Mouse (Mus musculus) midbrain, embryonic 12.5 days (tissue): ENCODE results near the gene Gm11541. TPM values are rescaled to one million over a fixed set of nuclear protein-coding genes. Genes with fewer than 3 reads are reported as not detected.

Source experiments
- ATAC-seq: fragments of 200-750 bp; cut with Nextera tagmentation; 2 replicates; pipeline ENCODE4 v1.8.0; 2017; ENCODE audit warnings: low read depth, moderate TSS enrichment, moderate library complexity; ENCODE audit not compliant: low FRiP score
- H3K27ac ChIP-seq: fragments of 300-500 bp; sonication (generic); replicated peaks from 2 replicates; pipeline ENCODE4 v1.5.1; 2016; ENCODE audit warnings: mild to moderate bottlenecking
- H3K27me3 ChIP-seq: fragments of 300-500 bp; sonication (generic); 2 replicates; pipeline ENCODE4 v1.6.1; 2016; ENCODE audit warnings: mild to moderate bottlenecking
- H3K36me3 ChIP-seq: fragments of 300-500 bp; sonication (generic); 2 replicates; pipeline ENCODE4 v1.6.1; 2016
- H3K4me1 ChIP-seq: fragments of 300-500 bp; sonication (generic); 2 replicates; pipeline ENCODE4 v1.6.1; 2016
- H3K4me2 ChIP-seq: fragments of 300-500 bp; sonication (generic); replicated peaks from 2 replicates; pipeline ENCODE4 v1.6.1; 2016; ENCODE audit warnings: mild to moderate bottlenecking, moderate library complexity
- H3K4me3 ChIP-seq: fragments of 300-500 bp; sonication (generic); 2 replicates; pipeline ENCODE4 v1.5.1; 2016; ENCODE audit warnings: mild to moderate bottlenecking
- H3K9ac ChIP-seq: fragments of 300-500 bp; sonication (generic); replicated peaks from 2 replicates; pipeline ENCODE4 v1.6.1; 2016; ENCODE audit warnings: mild to moderate bottlenecking, moderate library complexity
- H3K9me3 ChIP-seq: fragments of 300-500 bp; sonication (generic); 2 replicates; pipeline ENCODE4 v1.6.1; 2016; ENCODE audit warnings: mild to moderate bottlenecking
- WGBS: fragments of 180-500 bp; shearing (Covaris S2); methylation state at CpG from one replicate; pipeline ENCODE4 v1.1.7; 2016; 5-methylcytosine and 5-hydroxymethylcytosine counted together
- polyA plus RNA-seq: library from polyadenylated mRNA; unstranded; fragments of >200 nt; fragmentation: Nextera tagmentation; extraction: Ambion mirVana; gene quantifications from 2 replicates; pipeline ENCODE4 v1.2.1, GENCODE M21; 2016

Gene Gm11541
- polyA plus RNA-seq, 1 experiment from 2014 or later = not detected

DNA sequence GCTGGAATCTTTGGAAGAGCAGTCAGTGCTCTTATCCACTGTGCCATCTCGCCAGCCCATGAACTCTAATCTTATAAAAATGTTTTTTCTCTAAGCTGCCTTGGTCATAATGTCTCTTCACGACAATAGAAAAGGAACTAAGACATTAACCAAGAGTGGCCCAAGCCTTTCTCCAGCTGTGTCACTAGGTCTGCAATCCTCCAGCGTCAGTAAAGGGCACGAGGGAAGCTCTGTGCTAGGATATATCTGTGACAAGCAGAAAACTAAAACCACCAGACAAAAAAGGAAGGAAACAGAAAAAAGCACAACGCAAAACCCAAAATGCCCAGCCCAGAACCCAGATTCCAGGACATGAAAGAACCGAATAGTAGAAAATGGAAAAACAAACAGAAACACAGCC is 17.1 kb downstream of the Gm11541 start:
- H3K4me2 ChIP-seq = no peak overlapping the region
- no peak overlapping the region for H3K27ac ChIP-seq
- no peak for ATAC-seq
- no peaks in the 10 kb centered on the region for H3K27me3 ChIP-seq
- 84% methylated on average over 6 of the region's 6 CpGs for WGBS
- no peaks in the 10 kb centered on the region for H3K9me3 ChIP-seq
- H3K4me1 ChIP-seq = no peaks in the 10 kb centered on the region
- no peak overlapping the region for H3K4me3 ChIP-seq
- no peak overlapping the region for H3K9ac ChIP-seq
- no peaks in the 10 kb centered on the region for H3K36me3 ChIP-seq

DNA sequence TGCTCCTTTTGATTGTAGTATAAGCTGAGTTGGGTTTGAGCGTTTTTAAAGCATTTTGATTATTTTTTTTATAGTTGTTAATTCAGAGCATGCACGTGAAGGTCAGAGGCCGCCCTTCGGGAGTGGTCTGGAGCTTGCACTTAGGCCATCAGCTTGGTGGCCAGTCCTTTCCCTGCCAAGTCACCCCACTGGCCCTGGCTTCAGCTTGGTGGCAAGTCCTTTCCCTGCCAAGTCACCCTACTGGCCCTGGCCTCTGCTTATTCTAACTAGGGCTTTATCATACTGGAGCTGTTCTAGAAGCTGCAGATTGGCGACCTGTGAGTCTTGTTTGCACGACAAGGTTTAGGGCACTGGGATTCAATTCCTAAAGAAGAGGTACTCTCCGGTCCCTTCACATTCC is 21.9 kb downstream of the Gm11541 start:
- 82% methylated on average over 7 of the region's 7 CpGs for WGBS
- ATAC-seq = no peak
- no peaks in the 10 kb centered on the region for H3K9me3 ChIP-seq
- no peaks in the 10 kb centered on the region for H3K27me3 ChIP-seq
- H3K4me3 ChIP-seq = no peak overlapping the region
- H3K36me3 ChIP-seq = no peaks in the 10 kb centered on the region
- no peak overlapping the region for H3K9ac ChIP-seq
- H3K4me2 ChIP-seq = no peak overlapping the region
- 0 out of 2 replicates have a peak, but pooled peaks cover 3% of the 10 kb centered on the region for H3K4me1 ChIP-seq
- no peak overlapping the region for H3K27ac ChIP-seq

DNA sequence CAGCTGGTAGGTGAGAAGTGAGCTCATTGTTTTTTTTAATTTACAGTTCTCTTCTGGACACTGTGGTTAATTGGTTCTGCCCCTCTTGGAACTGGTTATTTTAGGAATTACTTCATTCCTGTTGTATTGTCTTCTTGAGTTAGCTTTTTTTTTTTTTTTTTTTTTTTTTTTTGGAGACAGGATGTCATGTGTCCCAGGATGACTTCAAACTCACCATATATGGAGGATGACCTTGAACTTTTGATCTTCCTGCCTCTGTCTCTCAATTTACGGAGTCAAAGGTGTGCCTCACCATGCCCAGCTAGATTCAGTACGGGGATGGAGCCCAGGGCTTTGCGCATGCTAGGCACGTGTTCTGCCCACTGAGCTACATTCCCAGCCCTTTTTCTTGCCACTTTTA is 22.7 kb downstream of the Gm11541 start:
- Histone ChIP-seq H3K4me2 (no peak overlapping the region), H3K4me3 (no peak overlapping the region), H3K9ac (no peak overlapping the region), H3K4me1 (peaks cover 3% of the 10 kb centered on the region; the same call in 1 of the 2 replicates), H3K36me3 (no peaks in the 10 kb centered on the region), H3K9me3 (no peaks in the 10 kb centered on the region), H3K27ac (no peak overlapping the region), H3K27me3 (no peaks in the 10 kb centered on the region)
- WGBS = 75% methylated on average over 4 of the region's 4 CpGs
- no peak for ATAC-seq

DNA sequence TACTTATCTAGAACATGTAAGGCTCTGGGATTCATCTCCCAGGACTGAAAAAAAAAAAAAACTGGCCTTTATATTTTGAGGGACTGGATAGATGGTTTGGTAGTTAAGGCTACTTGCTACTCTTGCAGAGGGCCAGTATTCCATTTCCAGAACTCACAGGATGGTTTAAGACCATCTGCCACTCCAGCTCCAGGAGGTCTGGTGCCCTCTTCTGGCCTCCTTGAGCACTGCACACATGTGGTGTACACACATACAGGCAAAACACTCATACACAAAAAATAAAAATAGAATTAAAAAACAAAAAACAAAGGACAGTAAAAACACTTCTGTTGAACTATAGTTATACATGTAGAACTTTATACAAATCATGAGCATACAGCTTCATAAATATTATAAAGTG is 23.7 kb downstream of the Gm11541 start:
- no peak overlapping the region for H3K4me3 ChIP-seq
- H3K9ac ChIP-seq = no peak overlapping the region
- H3K4me2 ChIP-seq = no peak overlapping the region
- H3K27me3 ChIP-seq = no peaks in the 10 kb centered on the region
- H3K9me3 ChIP-seq = no peaks in the 10 kb centered on the region
- no peak overlapping the region for H3K27ac ChIP-seq
- H3K4me1 ChIP-seq = peaks cover 14% of the 10 kb centered on the region
- no peaks in the 10 kb centered on the region for H3K36me3 ChIP-seq
- ATAC-seq = no peak

DNA sequence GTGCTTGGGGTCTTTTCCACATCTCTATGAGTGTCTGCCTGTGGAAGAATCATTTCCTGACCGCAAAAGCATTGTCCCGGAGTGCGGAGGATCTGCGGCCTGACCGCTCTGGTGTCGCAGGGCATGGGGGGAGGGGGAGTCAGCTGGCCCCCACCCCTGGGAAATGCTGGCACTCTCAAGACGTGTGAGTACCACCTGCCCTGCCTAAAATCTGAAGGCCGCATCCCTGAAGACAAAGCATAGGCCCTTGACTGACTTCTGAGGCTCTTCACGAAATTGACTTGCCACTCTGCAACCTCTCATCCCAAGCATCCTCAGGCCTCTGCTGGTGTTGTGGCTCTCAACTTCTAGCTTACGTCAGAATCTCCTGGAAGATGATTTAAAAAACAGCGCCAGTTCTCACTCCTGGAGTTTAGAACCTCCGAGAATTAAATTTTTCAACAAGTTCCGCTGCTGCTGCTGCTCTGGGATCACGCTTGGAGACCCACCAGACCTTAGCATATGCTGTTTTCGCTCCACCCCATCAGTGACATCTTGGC is 26.6 kb downstream of the Gm11541 start:
- Histone ChIP-seq H3K9me3 (no peaks in the 10 kb centered on the region), H3K4me3 (peak overlapping the region; percentile 89), H3K27ac (peak overlapping the region; percentile 86; the same call in 1 of the 2 replicates), H3K4me2 (peak overlapping the region; percentile 86), H3K9ac (peak overlapping the region; percentile 95), H3K36me3 (no peaks in the 10 kb centered on the region), H3K27me3 (no peaks in the 10 kb centered on the region), H3K4me1 (peaks cover 29% of the 10 kb centered on the region)
- WGBS = 33% methylated on average over 15 of the region's 15 CpGs
- no peak for ATAC-seq

DNA sequence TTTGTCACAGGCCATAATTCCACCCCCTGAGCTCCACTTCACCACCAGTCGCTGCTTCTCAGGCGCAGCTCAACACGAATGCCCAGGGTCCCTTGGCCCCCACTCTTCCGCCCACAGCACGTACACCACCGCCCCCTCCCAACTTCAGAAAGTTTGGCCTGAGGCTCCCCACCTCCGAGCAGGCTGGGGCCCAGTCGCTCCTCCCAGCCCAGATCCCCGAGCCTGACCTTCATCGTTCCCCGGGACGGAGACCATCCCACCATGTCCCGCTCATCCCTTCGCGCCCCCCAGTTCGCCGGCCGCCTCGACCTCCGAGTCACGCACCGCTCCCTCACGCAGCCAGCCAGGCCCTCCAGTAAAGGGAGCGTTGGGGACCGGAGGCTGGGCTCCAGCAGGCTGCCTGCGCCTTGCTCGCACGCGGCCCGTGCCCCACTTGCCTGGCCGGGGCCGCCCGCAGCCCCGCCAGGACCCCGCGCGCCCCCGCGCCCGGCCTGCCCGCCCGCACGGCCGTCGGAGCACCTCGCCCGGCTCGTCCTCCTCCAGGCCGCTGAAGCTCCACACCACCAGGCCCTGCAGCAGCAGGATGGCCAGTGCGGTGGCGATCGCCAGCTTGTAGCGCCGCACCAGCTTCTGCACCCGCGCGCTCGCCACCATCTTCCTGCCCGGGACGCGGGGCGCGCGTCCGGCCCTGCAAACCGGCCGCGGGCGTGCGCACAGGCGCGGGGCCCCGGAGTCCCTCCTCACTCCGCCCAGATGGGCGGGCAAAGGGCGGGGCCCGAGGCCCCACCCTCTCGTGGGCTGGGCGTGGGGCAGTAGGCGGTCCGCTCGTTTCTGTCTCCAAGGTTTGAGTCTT is 27.3 kb downstream of the Gm11541 start, which contains the start of gene Xylt2:
TSS of gene Xylt2 (minus strand) at position 762 of the 853 bp plus-strand sequence.
- peak within 1 kb of the TSS; percentile 86 for H3K27ac ChIP-seq
- ATAC-seq = peak; percentile 96
- under 1% methylated on average over 68 of the region's 82 CpGs for WGBS

DNA sequence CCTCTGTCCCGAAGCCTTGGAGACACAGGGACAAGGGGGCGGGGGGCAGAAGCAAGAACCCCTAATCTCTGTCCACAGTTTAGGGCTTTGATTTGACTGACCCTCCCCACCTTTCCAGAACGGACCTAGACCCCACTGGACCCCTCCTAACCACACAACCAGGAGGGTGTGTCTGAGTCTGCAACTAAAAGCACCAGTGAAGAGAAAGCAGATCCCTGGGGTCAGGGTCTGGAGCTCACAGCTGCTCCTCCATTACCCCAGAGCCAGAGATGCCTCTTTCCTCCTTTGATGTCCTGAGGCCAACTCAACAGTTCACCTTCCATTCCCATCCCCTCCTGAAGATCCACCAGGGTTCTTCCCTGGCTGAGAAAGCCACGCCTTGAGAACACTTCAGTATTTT is 28.0 kb downstream of the Gm11541 start:
- no peaks in the 10 kb centered on the region for H3K9me3 ChIP-seq
- H3K9ac ChIP-seq = peak overlapping the region; percentile 95
- H3K27ac ChIP-seq = 0 out of 2 replicates have a peak overlapping the region, but pooled peaks have one; percentile 86
- peaks cover 29% of the 10 kb centered on the region for H3K4me1 ChIP-seq
- H3K4me2 ChIP-seq = peak overlapping the region; percentile 86
- H3K4me3 ChIP-seq = peak overlapping the region; percentile 89
- H3K27me3 ChIP-seq = no peaks in the 10 kb centered on the region
- ATAC-seq = 0 out of 2 replicates have a peak, but pooled peaks have one; percentile 11
- H3K36me3 ChIP-seq = no peaks in the 10 kb centered on the region
- 45% methylated on average over 4 of the region's 4 CpGs for WGBS

More for the DNA sequence above, 27.3 kb downstream of the Gm11541 start, which contains the start of gene Xylt2:
- Histone ChIP-seq H3K9ac (peak within 1 kb of the TSS; percentile 95), H3K4me2 (peak within 1 kb of the TSS; percentile 86), H3K9me3 (no peaks in the 10 kb centered on the region), H3K36me3 (no peaks in the 10 kb centered on the region), H3K4me3 (peak within 1 kb of the TSS; percentile 89), H3K4me1 (peaks cover 29% of the 10 kb centered on the region), H3K27me3 (no peaks in the 10 kb centered on the region)

DNA sequence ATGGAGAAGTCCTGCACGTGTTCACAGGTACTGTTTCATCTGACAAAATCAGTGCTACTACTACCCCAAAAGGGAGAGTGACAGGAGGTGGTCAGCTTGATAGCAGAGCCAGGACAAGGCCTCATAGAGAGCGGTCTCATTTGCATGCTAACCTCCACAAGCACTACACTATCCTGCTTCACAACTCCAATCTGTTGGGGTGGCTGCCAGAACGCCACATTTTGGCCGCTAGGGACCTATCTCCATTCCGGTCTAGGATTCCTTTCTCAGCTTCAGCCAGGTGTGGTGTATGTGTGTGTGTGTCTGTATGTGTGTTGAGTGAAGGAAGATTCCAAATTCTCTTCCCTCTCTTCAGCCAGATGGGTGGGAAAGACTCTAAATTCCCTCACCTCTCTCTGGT is 28.9 kb downstream of the Gm11541 start:
- H3K27ac ChIP-seq = no peak overlapping the region
- no peaks in the 10 kb centered on the region for H3K27me3 ChIP-seq
- no peak overlapping the region for H3K9ac ChIP-seq
- H3K9me3 ChIP-seq = no peaks in the 10 kb centered on the region
- no peak for ATAC-seq
- peaks cover 2% of the 10 kb centered on the region for H3K36me3 ChIP-seq
- peaks cover 29% of the 10 kb centered on the region for H3K4me1 ChIP-seq
- no peak overlapping the region for H3K4me3 ChIP-seq
- 87% methylated on average over 5 of the region's 5 CpGs for WGBS
- H3K4me2 ChIP-seq = peak overlapping the region; percentile 86

DNA sequence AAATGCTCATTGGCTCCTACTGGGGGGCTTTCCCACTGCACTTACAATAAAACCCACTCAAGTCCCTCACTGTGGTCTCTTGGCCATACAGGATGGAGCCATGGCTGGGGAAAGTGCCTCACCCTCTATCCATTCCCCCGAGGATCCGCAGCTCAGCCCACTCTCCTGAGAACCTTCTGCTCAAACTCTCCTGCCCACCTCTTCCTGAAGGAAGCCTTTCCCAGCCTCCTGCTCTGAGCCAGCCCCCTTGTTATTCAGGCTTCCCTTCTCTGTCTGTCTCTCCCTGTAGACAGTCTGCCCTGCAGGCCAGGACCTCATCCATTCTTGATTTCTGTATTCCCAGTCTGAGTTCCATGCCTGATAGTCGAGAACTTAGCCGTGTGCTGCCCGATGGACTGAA is 29.3 kb downstream of the Gm11541 start:
- Histone ChIP-seq H3K36me3 (peaks cover 7% of the 10 kb centered on the region), H3K9ac (0 out of 2 replicates have a peak overlapping the region, but pooled peaks have one; percentile 1), H3K4me2 (no peak overlapping the region; the same call in 1 of the 2 replicates), H3K9me3 (no peaks in the 10 kb centered on the region), H3K4me3 (no peak overlapping the region), H3K4me1 (peaks cover 29% of the 10 kb centered on the region), H3K27ac (no peak overlapping the region), H3K27me3 (no peaks in the 10 kb centered on the region)
- 87% methylated on average over 5 of the region's 5 CpGs for WGBS
- ATAC-seq = no peak

DNA sequence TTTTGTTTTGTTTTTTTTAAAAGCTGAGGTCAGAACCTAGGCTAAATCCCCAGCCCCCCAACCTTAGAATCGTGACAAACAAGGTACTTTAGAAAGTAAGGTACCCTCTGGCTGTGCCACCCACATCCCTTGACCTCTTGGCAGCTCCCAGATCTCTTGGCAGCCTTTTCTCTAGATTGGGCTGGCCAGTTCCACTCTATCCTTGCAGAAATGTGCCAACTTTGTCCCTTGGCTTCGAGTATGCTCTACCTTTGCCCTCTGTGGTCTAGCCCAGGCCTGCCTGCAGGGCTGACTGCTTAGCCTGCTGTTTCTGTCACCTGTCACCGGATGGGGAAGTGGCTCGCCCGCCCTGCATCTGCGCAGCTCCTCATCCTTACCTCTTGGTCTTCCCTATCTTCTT is 39.0 kb downstream of the Gm11541 start:
- H3K27me3 ChIP-seq = no peaks in the 10 kb centered on the region
- H3K9ac ChIP-seq = no peak overlapping the region
- ATAC-seq = no peak
- WGBS = 94% methylated on average over 6 of the region's 6 CpGs
- no peak overlapping the region for H3K4me2 ChIP-seq
- H3K4me3 ChIP-seq = no peak overlapping the region
- H3K4me1 ChIP-seq = no peaks in the 10 kb centered on the region
- peaks cover 92% of the 10 kb centered on the region for H3K36me3 ChIP-seq
- no peaks in the 10 kb centered on the region for H3K9me3 ChIP-seq
- H3K27ac ChIP-seq = no peak overlapping the region

DNA sequence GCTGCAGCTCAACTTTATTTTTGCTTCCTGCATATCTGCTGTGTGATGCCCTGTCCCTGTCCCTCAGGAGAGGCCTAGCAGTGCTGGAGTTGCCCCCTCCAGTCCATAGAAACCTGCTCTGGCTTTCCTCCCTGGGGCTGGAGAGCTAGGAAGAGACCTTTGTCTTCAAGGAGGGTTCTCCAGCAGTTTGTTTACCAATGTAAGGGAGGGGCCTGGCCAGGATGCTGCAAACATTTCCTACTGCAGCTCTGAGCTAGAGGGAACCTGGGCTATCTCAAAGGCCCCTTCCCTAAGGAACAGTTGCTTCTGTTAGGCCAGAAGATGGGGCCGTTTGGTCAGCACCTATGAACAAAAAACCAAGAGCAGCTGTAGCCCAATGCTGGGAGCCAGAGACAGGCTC is 43.0 kb downstream of the Gm11541 start:
- Histone ChIP-seq H3K36me3 (peaks cover 82% of the 10 kb centered on the region), H3K4me3 (no peak overlapping the region), H3K4me2 (no peak overlapping the region), H3K9ac (no peak overlapping the region), H3K4me1 (no peaks in the 10 kb centered on the region), H3K27me3 (no peaks in the 10 kb centered on the region), H3K9me3 (no peaks in the 10 kb centered on the region), H3K27ac (no peak overlapping the region)
- ATAC-seq = no peak
- 56% methylated on average over 1 of the region's 1 CpGs for WGBS

DNA sequence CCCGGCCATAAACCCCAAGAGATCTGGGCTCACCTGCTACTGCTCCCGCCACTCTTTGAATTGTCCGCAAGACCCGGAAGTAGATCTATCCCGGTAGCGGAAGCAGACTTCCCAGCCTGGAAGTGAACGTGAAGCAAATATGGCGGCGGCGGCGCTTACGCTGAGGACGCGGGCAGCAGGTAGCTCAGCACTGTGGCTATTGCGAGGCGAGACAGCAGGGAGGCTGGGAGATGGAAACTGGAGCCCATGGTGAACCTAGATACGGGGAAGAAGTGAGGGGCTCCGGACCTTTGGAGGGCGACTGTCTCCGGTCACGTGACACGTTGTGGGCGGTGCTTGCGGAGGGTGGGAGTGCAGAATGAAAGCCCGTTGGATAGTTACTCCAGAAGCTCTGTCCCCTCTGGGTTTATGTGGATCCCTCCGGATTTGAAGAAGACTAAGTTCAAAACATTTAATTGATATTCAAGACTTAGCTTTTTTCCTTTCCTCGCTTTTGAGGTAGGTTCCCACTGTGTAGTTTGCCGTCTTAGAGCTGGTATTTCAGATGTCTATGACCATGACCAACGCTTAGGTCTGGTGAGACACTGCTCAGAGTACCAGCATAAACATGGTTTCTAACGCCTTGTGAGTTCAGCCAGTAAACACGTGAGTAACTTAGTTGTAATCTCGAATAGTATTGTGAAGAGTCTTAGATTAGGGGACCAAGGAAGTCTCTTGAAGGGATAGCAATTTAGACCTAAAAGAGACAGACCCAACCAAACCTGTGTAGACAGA is 50.4 kb downstream of the Gm11541 start, which contains the start of the genes Mrpl27 and Eme1:
TSS of gene Mrpl27 (plus strand) at position 105 of the 774 bp plus-strand sequence.
TSS of gene Eme1 (minus strand) at position 302 of the 774 bp plus-strand sequence.
- peaks cover 32% of the 10 kb centered on the region for H3K36me3 ChIP-seq
- H3K27me3 ChIP-seq = no peaks in the 10 kb centered on the region
- peak within 1 kb of the TSS; percentile 70 for H3K4me3 ChIP-seq
- peak within 1 kb of the TSS; percentile 90 for H3K27ac ChIP-seq
- WGBS = 1% methylated on average over 32 of the region's 32 CpGs
- no peaks in the 10 kb centered on the region for H3K9me3 ChIP-seq
- peak; percentile 90 for ATAC-seq
- H3K4me2 ChIP-seq = peak within 1 kb of the TSS; percentile 86
- peak within 1 kb of the TSS; percentile 70 for H3K9ac ChIP-seq
- H3K4me1 ChIP-seq = peaks cover 16% of the 10 kb centered on the region
